Mouse (Mus musculus) ES-E14 (cell line): ENCODE results near the gene Vopp1.

Experiments
- CHD2 ChIP-seq: IDR thresholded peaks from 2 replicates; pipeline ENCODE4 v1.6.1; 2014; ENCODE audit warnings: mild to moderate bottlenecking, low read depth, low read length, inconsistent platforms
- ZNF384 ChIP-seq: IDR thresholded peaks from 2 replicates; pipeline ENCODE4 v1.6.1; 2012; ENCODE audit warnings: low read depth, low read length, inconsistent platforms

- TF ChIP-seq ZNF384 (no peak), CHD2 (no peak)
Measured at GRCm38 (mm10) chr6:57782658-57783057, 42.3 kb downstream of the Vopp1 start.
